Mouse (Mus musculus): ENCODE data around the gene Cacna1d.

DNA sequence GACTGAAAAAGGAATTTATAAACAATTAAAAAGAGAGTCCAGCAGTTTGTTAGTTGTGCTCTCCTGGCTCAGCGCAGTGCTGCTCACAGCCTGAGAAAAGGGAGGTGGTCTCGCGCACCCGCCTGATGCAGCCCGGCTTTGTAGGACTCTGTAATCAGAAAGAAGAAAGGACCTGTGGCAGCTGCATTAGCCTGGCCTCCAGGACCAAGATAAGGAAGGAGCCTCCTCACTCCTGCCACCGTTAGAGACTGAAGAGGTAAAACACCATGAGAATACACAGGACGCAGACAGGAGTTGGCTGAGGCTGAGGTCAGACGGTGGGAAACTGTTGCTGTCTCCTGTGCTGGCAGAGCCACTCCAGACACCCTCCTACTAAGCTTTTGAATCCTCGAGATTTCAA, at the start of gene Cacna1d:
- no peak for TF ChIP-seq CTCF (IDR thresholded peaks at IDR 0.05; ENCODE audit: control insufficient read depth, insufficient read depth, insufficient read length)
- no peak for TF ChIP-seq USF1 (IDR thresholded peaks at IDR 0.05; ENCODE audit: low read depth)
